Mouse (Mus musculus): ENCODE data around the gene Mtmr11. TPM values are rescaled to one million over a fixed set of nuclear protein-coding genes. Genes with fewer than 3 reads are reported as not detected.

Gene Mtmr11
- polyA plus RNA-seq (2017; shearing (Covaris generic)): 3.7 TPM

GRCm38 (mm10) chr3:96161869-96162840 lies at the start of gene Mtmr11:
Gene Mtmr11 (plus strand): TSS chr3:96162004.

GRCm38 (mm10) chr3:96172197-96173178 lies 10.7 kb downstream of the Mtmr11 start, which contains the start of gene Sf3b4:
Gene Sf3b4 (plus strand): TSS chr3:96172332.

GRCm38 (mm10) chr3:96180727-96181477 lies 19.1 kb downstream of the Mtmr11 start, which contains the start of gene Sv2a:
Gene Sv2a (plus strand): TSS chr3:96181151.

GRCm38 (mm10) chr3:96219661-96220130 lies 57.9 kb downstream of the Mtmr11 start, which contains the start of the genes Bola1 and Hist2h2ab:
Gene Bola1 (minus strand): TSS chr3:96219709.
Gene Hist2h2ab (plus strand): TSS chr3:96219865.

GRCm38 (mm10) chr3:96220765-96221639 lies 59.2 kb downstream of the Mtmr11 start, which contains the start of the genes Hist2h2ac and Hist2h2be:
Gene Hist2h2ac (minus strand): TSS chr3:96220880.
Gene Hist2h2be (plus strand): TSS chr3:96221119.

Other genes starting within 250 kb of the Mtmr11 start
- 197 TPM for gene Anp32e, start 232.8 kb upstream of the Mtmr11 start, polyA plus RNA-seq (2017; shearing (Covaris generic))
- gene Plekho1, start 166.0 kb upstream of the Mtmr11 start, polyA plus RNA-seq (2017; shearing (Covaris generic)): 9.1 TPM
- 28.6 TPM for gene Vps45, start 103.5 kb upstream of the Mtmr11 start, polyA plus RNA-seq (2017; shearing (Covaris generic))
- 19.7 TPM for gene Otud7b, start 57.5 kb upstream of the Mtmr11 start, polyA plus RNA-seq (2017; shearing (Covaris generic))
- 140 TPM for gene Sf3b4, start 10.3 kb downstream of the Mtmr11 start, polyA plus RNA-seq (2017; shearing (Covaris generic))
- gene Sv2a, start 19.1 kb downstream of the Mtmr11 start, polyA plus RNA-seq (2017; shearing (Covaris generic)): 3.5 TPM
- gene Bola1, start 57.7 kb downstream of the Mtmr11 start, polyA plus RNA-seq (2017; shearing (Covaris generic)): 32.6 TPM
- gene Hist2h2ab, start 57.9 kb downstream of the Mtmr11 start, polyA plus RNA-seq (2017; shearing (Covaris generic)): 0.95 TPM
- 9.2 TPM for gene Hist2h2ac, start 58.9 kb downstream of the Mtmr11 start, polyA plus RNA-seq (2017; shearing (Covaris generic))
- 4.6 TPM for gene Hist2h2be, start 59.1 kb downstream of the Mtmr11 start, polyA plus RNA-seq (2017; shearing (Covaris generic))
- 0.77 TPM for gene Hist2h3c2, start 77.1 kb downstream of the Mtmr11 start, polyA plus RNA-seq (2017; shearing (Covaris generic))
- gene Hist2h2aa2, start 78.3 kb downstream of the Mtmr11 start, polyA plus RNA-seq (2017; shearing (Covaris generic)): 73.7 TPM
- not detected for gene Hist2h2aa1, start 83.5 kb downstream of the Mtmr11 start, polyA plus RNA-seq (2017; shearing (Covaris generic))
- gene Hist2h3c1, start 84.7 kb downstream of the Mtmr11 start, polyA plus RNA-seq (2017; shearing (Covaris generic)): not detected
- gene Hist2h4, start 101.3 kb downstream of the Mtmr11 start, polyA plus RNA-seq (2017; shearing (Covaris generic)): 4.2 TPM
- gene Hist2h3b, start 106.7 kb downstream of the Mtmr11 start, polyA plus RNA-seq (2017; shearing (Covaris generic)): 7.6 TPM
- 5.4 TPM for gene Hist2h2bb, start 107.7 kb downstream of the Mtmr11 start, polyA plus RNA-seq (2017; shearing (Covaris generic))
- gene Fcgr1, start 132.0 kb downstream of the Mtmr11 start, polyA plus RNA-seq (2017; shearing (Covaris generic)): 0.20 TPM

Measured in CD4-positive, CD25-positive, alpha-beta regulatory T cell (primary cell).